Comparison of ENCODE assay signal across 8 mouse cellular contexts in the genomic region with DNA sequence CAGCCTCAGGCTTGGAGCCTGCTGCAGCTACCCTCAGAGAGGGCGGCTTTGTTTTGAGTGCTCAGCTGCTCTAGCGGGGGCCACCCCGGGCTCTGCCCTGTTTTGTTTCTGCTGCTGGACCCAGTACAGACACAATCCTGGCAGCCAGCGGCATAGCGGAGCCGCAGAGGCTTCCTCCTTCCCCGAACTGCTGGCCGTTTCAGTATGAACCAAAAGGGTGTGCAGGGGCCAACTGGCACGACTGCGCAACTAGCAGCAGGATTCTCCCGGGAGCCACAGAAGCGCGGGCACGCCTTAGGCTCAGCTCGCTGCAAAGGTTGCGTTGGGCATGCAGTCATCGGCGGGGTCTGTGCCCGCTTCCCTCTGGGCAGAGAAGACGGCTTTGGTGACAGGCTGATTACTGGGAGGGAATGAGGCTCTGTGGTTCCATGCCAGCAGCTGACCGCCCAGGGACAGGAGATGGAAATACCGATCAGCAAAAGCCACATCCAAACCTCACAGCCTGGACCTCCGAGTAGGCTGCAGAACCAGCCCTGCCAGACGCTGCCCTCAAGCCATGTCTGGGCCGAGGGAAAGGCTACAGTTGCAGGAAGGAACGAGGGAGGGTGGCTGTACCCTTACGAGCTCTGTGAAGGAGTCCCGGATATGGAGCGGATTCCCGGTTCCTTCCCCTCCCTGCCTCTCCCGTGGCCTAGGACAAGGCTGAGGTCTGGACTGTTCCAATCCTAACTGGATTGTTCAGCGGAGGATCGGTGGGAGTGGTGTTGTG. TPM values are rescaled to one million over a fixed set of nuclear protein-coding genes. Genes with fewer than 3 reads are reported as not detected.
DNase-seq lines count a peak whose midpoint lies in the region; ATAC-seq lines count a peak whose summit lies in the region.

No protein-coding gene starts in this region.

- no peaks in the 10 kb centered on the region; the same call in 1 of the 2 replicates for H3K4me1 ChIP-seq in embryonic facial prominence, embryonic 11.5 days (ENCODE audit: control insufficient read depth, insufficient read depth, low read length)
- H3K4me1 ChIP-seq in stomach, embryonic 15.5 days = peaks cover 47% of the 10 kb centered on the region

- H3K4me2 ChIP-seq in embryonic facial prominence, embryonic 11.5 days (ENCODE audit: low read depth, low read length) = no peak overlapping the region
- peak overlapping the region; percentile 34 for H3K4me2 ChIP-seq in stomach, embryonic 15.5 days

- no peak overlapping the region for H3K27ac ChIP-seq in embryonic facial prominence, embryonic 11.5 days (replicated peaks; ENCODE audit: low read depth, low read length)
- peak overlapping the region; percentile 68 for H3K27ac ChIP-seq in stomach, embryonic 15.5 days

- H3K4me3 ChIP-seq in embryonic facial prominence, embryonic 11.5 days (ENCODE audit: low read depth, low read length) = no peak overlapping the region
- no peak overlapping the region for H3K4me3 ChIP-seq in stomach, embryonic 15.5 days (replicated peaks)

- H3K27me3 ChIP-seq in embryonic facial prominence, embryonic 11.5 days (ENCODE audit: control insufficient read depth, insufficient read depth, low read length) = no peaks in the 10 kb centered on the region
- no peaks in the 10 kb centered on the region for H3K27me3 ChIP-seq in stomach, embryonic 15.5 days (replicated peaks)

- DNase-seq in 3134 (ENCODE audit: extremely low read depth, insufficient read length, low spot score) = peak; percentile 93
- DNase-seq in adipocyte (ENCODE audit: low spot score) = peak; percentile 77
- DNase-seq in embryonic facial prominence, embryonic 11.5 days (ENCODE audit: low spot score) = no peak
- peak; percentile 67 to 73 for DNase-seq in heart, adult 9 months (ENCODE audit: low spot score in 2 of 2)
- peak; percentile 26 to 49 for DNase-seq in kidney, postnatal 25 days
- peak; percentile 37 for DNase-seq in lung, postnatal 36 days
- no peak for DNase-seq in spleen, adult 18-20 months

- H3K36me3 ChIP-seq in embryonic facial prominence, embryonic 11.5 days (replicated peaks; ENCODE audit: control insufficient read depth, insufficient read depth, low read depth, low read length) = no peaks in the 10 kb centered on the region
- no peaks in the 10 kb centered on the region for H3K36me3 ChIP-seq in stomach, embryonic 15.5 days

- ATAC-seq in embryonic facial prominence, embryonic 11.5 days (replicated peaks; ENCODE audit: insufficient number of reproducible peaks, low FRiP score, low TSS enrichment, low read depth) = 0 out of 2 replicates have a peak, but pooled peaks have one; percentile 14
- no peak; the same call in 1 of the 2 replicates for ATAC-seq in stomach, embryonic 15.5 days (ENCODE audit: insufficient read depth, low FRiP score, low read depth)

- no peak overlapping the region for H3K9ac ChIP-seq in embryonic facial prominence, embryonic 11.5 days (replicated peaks; ENCODE audit: low read length)
- H3K9ac ChIP-seq in stomach, embryonic 15.5 days = no peak overlapping the region

- no peaks in the 10 kb centered on the region for H3K9me3 ChIP-seq in embryonic facial prominence, embryonic 11.5 days (replicated peaks; ENCODE audit: control insufficient read depth, low read length)
- H3K9me3 ChIP-seq in stomach, embryonic 15.5 days = no peaks in the 10 kb centered on the region

- WGBS in embryonic facial prominence, embryonic 11.5 days = 70% methylated on average over 33 of the region's 33 CpGs
- 53% methylated on average over 33 of the region's 33 CpGs for WGBS in stomach, embryonic 15.5 days

RNA-seq across cellular contexts. Expression of a gene that starts 47.7 kb away (rescaled TPM):
- 99.0 and 113 TPM in 2 replicates for polyA plus RNA-seq in embryonic facial prominence, embryonic 11.5 days (2014; fragmentation: Nextera tagmentation; extraction: Ambion mirVana)
- polyA plus RNA-seq in stomach, embryonic 15.5 days (2015; fragmentation: Nextera tagmentation; extraction: Ambion mirVana) = 29.3 TPM in 2 replicates

Comparison
In these comparisons a context has a peak if more than half of its experiments do, and no peak if none do; other contexts are left out.
1. DNase-seq: peak in 3134 (single experiment), adipocyte (single experiment), heart, adult 9 months (2 of 2), kidney, postnatal 25 days (2 of 2) and lung, postnatal 36 days (single experiment); none in embryonic facial prominence, embryonic 11.5 days (single experiment) and spleen, adult 18-20 months (0 of 2).